Mouse (Mus musculus): ENCODE results near the gene Ppfibp2. TPM values are rescaled to one million over a fixed set of nuclear protein-coding genes. Genes with fewer than 3 reads are reported as not detected.

The Ppfibp2 gene
- 15.1 and 15.9 TPM in 2 replicates for polyA plus RNA-seq (2016; fragmentation: Nextera tagmentation; extraction: Ambion mirVana)

- Histone ChIP-seq H3K27me3 (no peaks in the 10 kb centered on the region), H3K9ac (peak within 1 kb of the TSS; percentile 53), H3K9me3 (no peaks in the 10 kb centered on the region), H3K4me1 (peaks cover 4% of the 10 kb centered on the region; the same call in 1 of the 2 replicates), H3K4me3 (peak within 1 kb of the TSS; percentile 54), H3K36me3 (peaks cover 18% of the 10 kb centered on the region; the same call in 1 of the 2 replicates), H3K27ac (no peak within 1 kb of the TSS), H3K4me2 (replicated peaks) (peak within 1 kb of the TSS; percentile 95)
- peak; percentile 91 for ATAC-seq (ENCODE audit: insufficient number of reproducible peaks, insufficient read depth, low FRiP score, low TSS enrichment)
- WGBS = 0% methylated on average over 19 of the region's 24 CpGs
Observed at GRCm38 (mm10) chr7:107594857-107595402, at the start of gene Ppfibp2. Gene Ppfibp2, plus strand, starts transcription at chr7:107595207.

GRCm38 (mm10) chr7:107547872-107548271 is 47.1 kb upstream of the Ppfibp2 start:
- Histone ChIP-seq H3K4me2 (replicated peaks) (no peak overlapping the region), H3K4me1 (no peaks in the 10 kb centered on the region), H3K9ac (no peak overlapping the region), H3K4me3 (no peak overlapping the region), H3K36me3 (no peaks in the 10 kb centered on the region), H3K27me3 (no peaks in the 10 kb centered on the region), H3K27ac (no peak overlapping the region), H3K9me3 (no peaks in the 10 kb centered on the region)
- no peak for ATAC-seq (ENCODE audit: insufficient number of reproducible peaks, insufficient read depth, low FRiP score, low TSS enrichment)
- WGBS = 86% methylated on average over 3 of the region's 3 CpGs

- H3K4me3 ChIP-seq = no peak overlapping the region
- no peak for ATAC-seq (ENCODE audit: insufficient number of reproducible peaks, insufficient read depth, low FRiP score, low TSS enrichment)
- no peaks in the 10 kb centered on the region for H3K4me1 ChIP-seq
- no peaks in the 10 kb centered on the region for H3K27me3 ChIP-seq
- no peak overlapping the region for H3K4me2 ChIP-seq (replicated peaks)
- H3K9me3 ChIP-seq = no peaks in the 10 kb centered on the region
- no peaks in the 10 kb centered on the region for H3K36me3 ChIP-seq
- WGBS = 38% methylated on average over 1 of the region's 1 CpGs
- H3K9ac ChIP-seq = no peak overlapping the region
- H3K27ac ChIP-seq = no peak overlapping the region
Observed at GRCm38 (mm10) chr7:107553461-107553860, 41.5 kb upstream of the Ppfibp2 start.

- WGBS = 84% methylated on average over 3 of the region's 3 CpGs
- no peak overlapping the region for H3K4me3 ChIP-seq
- H3K4me2 ChIP-seq (replicated peaks) = no peak overlapping the region
- H3K36me3 ChIP-seq = no peaks in the 10 kb centered on the region
- no peak overlapping the region for H3K9ac ChIP-seq
- H3K27me3 ChIP-seq = no peaks in the 10 kb centered on the region
- H3K27ac ChIP-seq = no peak overlapping the region
- ATAC-seq (ENCODE audit: insufficient number of reproducible peaks, insufficient read depth, low FRiP score, low TSS enrichment) = no peak
- no peaks in the 10 kb centered on the region for H3K9me3 ChIP-seq
- H3K4me1 ChIP-seq = no peaks in the 10 kb centered on the region
Observed at GRCm38 (mm10) chr7:107555906-107556305, 39.1 kb upstream of the Ppfibp2 start.

- no peaks in the 10 kb centered on the region for H3K9me3 ChIP-seq
- no peak overlapping the region for H3K27ac ChIP-seq
- no peaks in the 10 kb centered on the region for H3K27me3 ChIP-seq
- H3K4me3 ChIP-seq = no peak overlapping the region
- H3K4me1 ChIP-seq = no peaks in the 10 kb centered on the region
- no peak overlapping the region for H3K4me2 ChIP-seq (replicated peaks)
- 82% methylated on average over 2 of the region's 2 CpGs for WGBS
- H3K9ac ChIP-seq = no peak overlapping the region
- no peaks in the 10 kb centered on the region for H3K36me3 ChIP-seq
- ATAC-seq (ENCODE audit: insufficient number of reproducible peaks, insufficient read depth, low FRiP score, low TSS enrichment) = no peak
Observed at GRCm38 (mm10) chr7:107560675-107561074, 34.3 kb upstream of the Ppfibp2 start.

GRCm38 (mm10) chr7:107561584-107561983 is 33.4 kb upstream of the Ppfibp2 start:
- no peak for ATAC-seq (ENCODE audit: insufficient number of reproducible peaks, insufficient read depth, low FRiP score, low TSS enrichment)
- 86% methylated on average over 3 of the region's 3 CpGs for WGBS
- Histone ChIP-seq H3K27me3 (no peaks in the 10 kb centered on the region), H3K4me1 (peaks cover 2% of the 10 kb centered on the region; the same call in 1 of the 2 replicates), H3K36me3 (no peaks in the 10 kb centered on the region), H3K4me3 (no peak overlapping the region), H3K9me3 (no peaks in the 10 kb centered on the region), H3K27ac (no peak overlapping the region), H3K9ac (no peak overlapping the region), H3K4me2 (replicated peaks) (no peak overlapping the region)

- H3K4me3 ChIP-seq = no peak overlapping the region
- H3K4me2 ChIP-seq (replicated peaks) = no peak overlapping the region
- WGBS = 36% methylated on average over 2 of the region's 2 CpGs
Observed at GRCm38 (mm10) chr7:107563727-107564126, 31.3 kb upstream of the Ppfibp2 start.

GRCm38 (mm10) chr7:107567261-107567671 is 27.7 kb upstream of the Ppfibp2 start, which contains the start of gene Olfml1:
Gene Olfml1, plus strand, starts transcription at chr7:107567446.
- peak; percentile 94 for ATAC-seq (ENCODE audit: insufficient number of reproducible peaks, insufficient read depth, low FRiP score, low TSS enrichment)
- H3K27me3 ChIP-seq = no peaks in the 10 kb centered on the region
- peak within 1 kb of the TSS; percentile 61 for H3K9ac ChIP-seq
- H3K4me3 ChIP-seq = peak within 1 kb of the TSS; percentile 49
- H3K36me3 ChIP-seq = peaks cover 12% of the 10 kb centered on the region
- peak within 1 kb of the TSS; percentile 74 for H3K4me2 ChIP-seq (replicated peaks)
- H3K4me1 ChIP-seq = peaks cover 13% of the 10 kb centered on the region
- peak within 1 kb of the TSS; percentile 94 for H3K27ac ChIP-seq
- WGBS = 17% methylated on average over 7 of the region's 7 CpGs
- 0 out of 2 replicates have a peak, but pooled peaks cover 6% of the 10 kb centered on the region for H3K9me3 ChIP-seq

More at GRCm38 (mm10) chr7:107563727-107564126, 31.3 kb upstream of the Ppfibp2 start:
- no peak for ATAC-seq (ENCODE audit: insufficient number of reproducible peaks, insufficient read depth, low FRiP score, low TSS enrichment)
- H3K27ac ChIP-seq = no peak overlapping the region
- no peaks in the 10 kb centered on the region for H3K9me3 ChIP-seq
- H3K27me3 ChIP-seq = no peaks in the 10 kb centered on the region
- H3K9ac ChIP-seq = no peak overlapping the region
- no peaks in the 10 kb centered on the region for H3K36me3 ChIP-seq
- H3K4me1 ChIP-seq = peaks cover 5% of the 10 kb centered on the region

GRCm38 (mm10) chr7:107567674-107568073 is 27.3 kb upstream of the Ppfibp2 start:
- H3K9ac ChIP-seq = peak overlapping the region; percentile 61

GRCm38 (mm10) chr7:107568971-107569370 is 26.0 kb upstream of the Ppfibp2 start:
- Histone ChIP-seq H3K4me1 (peaks cover 13% of the 10 kb centered on the region), H3K27ac (no peak overlapping the region), H3K36me3 (peaks cover 24% of the 10 kb centered on the region), H3K9ac (peak overlapping the region; percentile 31; the same call in 1 of the 2 replicates), H3K4me3 (peak overlapping the region; percentile 32), H3K4me2 (replicated peaks) (peak overlapping the region; percentile 74), H3K9me3 (0 out of 2 replicates have a peak, but pooled peaks cover 6% of the 10 kb centered on the region), H3K27me3 (no peaks in the 10 kb centered on the region)
- WGBS = 61% methylated on average over 4 of the region's 4 CpGs
- no peak for ATAC-seq (ENCODE audit: insufficient number of reproducible peaks, insufficient read depth, low FRiP score, low TSS enrichment)

More at GRCm38 (mm10) chr7:107567674-107568073, 27.3 kb upstream of the Ppfibp2 start:
- Histone ChIP-seq H3K4me3 (peak overlapping the region; percentile 49), H3K27ac (peak overlapping the region; percentile 94), H3K4me2 (replicated peaks) (peak overlapping the region; percentile 74), H3K9me3 (0 out of 2 replicates have a peak, but pooled peaks cover 6% of the 10 kb centered on the region), H3K27me3 (no peaks in the 10 kb centered on the region), H3K4me1 (peaks cover 13% of the 10 kb centered on the region), H3K36me3 (peaks cover 15% of the 10 kb centered on the region)
- WGBS = 41% methylated on average over 5 of the region's 5 CpGs
- ATAC-seq (ENCODE audit: insufficient number of reproducible peaks, insufficient read depth, low FRiP score, low TSS enrichment) = 0 out of 2 replicates have a peak, but pooled peaks have one; percentile 6

- Histone ChIP-seq H3K4me3 (no peak overlapping the region), H3K36me3 (peaks cover 53% of the 10 kb centered on the region), H3K4me2 (replicated peaks) (no peak overlapping the region), H3K9me3 (0 out of 2 replicates have a peak, but pooled peaks cover 6% of the 10 kb centered on the region), H3K27me3 (no peaks in the 10 kb centered on the region), H3K9ac (no peak overlapping the region), H3K4me1 (peaks cover 10% of the 10 kb centered on the region), H3K27ac (no peak overlapping the region)
- no peak for ATAC-seq (ENCODE audit: insufficient number of reproducible peaks, insufficient read depth, low FRiP score, low TSS enrichment)
- whole genome bisulfite sequencing = 59% methylated on average over 2 of the region's 2 CpGs
Observed at GRCm38 (mm10) chr7:107573856-107574255, 21.2 kb upstream of the Ppfibp2 start.

GRCm38 (mm10) chr7:107574276-107574675 is 20.7 kb upstream of the Ppfibp2 start:
- 53% methylated on average over 3 of the region's 3 CpGs for WGBS
- ATAC-seq (ENCODE audit: insufficient number of reproducible peaks, insufficient read depth, low FRiP score, low TSS enrichment) = no peak
- H3K9ac ChIP-seq = no peak overlapping the region
- H3K4me3 ChIP-seq = no peak overlapping the region
- peaks cover 53% of the 10 kb centered on the region for H3K36me3 ChIP-seq
- no peak overlapping the region for H3K4me2 ChIP-seq (replicated peaks)
- no peak overlapping the region for H3K27ac ChIP-seq
- peaks cover 6% of the 10 kb centered on the region for H3K4me1 ChIP-seq
- H3K9me3 ChIP-seq = 0 out of 2 replicates have a peak, but pooled peaks cover 6% of the 10 kb centered on the region
- H3K27me3 ChIP-seq = no peaks in the 10 kb centered on the region

All from embryonic facial prominence, embryonic 12.5 days (tissue).